8 mouse cellular contexts compared by ENCODE assay signal in genomic region chr16:64873416-64874305, GRCm38 (mm10). TPM values are rescaled to one million over a fixed set of nuclear protein-coding genes. Genes with fewer than 3 reads are reported as not detected.
DNase-seq lines count a peak whose midpoint lies in the region; ATAC-seq lines count a peak whose summit lies in the region.

No protein-coding gene starts in this region.

- no peaks in the 10 kb centered on the region for H3K36me3 ChIP-seq in hindbrain, embryonic 13.5 days

- peak overlapping the region; percentile 71 for H3K27ac ChIP-seq in hindbrain, embryonic 13.5 days

- 4% methylated on average over 29 of the region's 29 CpGs for WGBS in hindbrain, embryonic 13.5 days

- H3K4me3 ChIP-seq in hindbrain, embryonic 13.5 days = peak overlapping the region; percentile 52

- H3K4me1 ChIP-seq in hindbrain, embryonic 13.5 days (replicated peaks) = peaks cover 4% of the 10 kb centered on the region

- peak; percentile 88 for DNase-seq in Muller cell, postnatal 12 days (ENCODE audit: inconsistent ontology term)
- DNase-seq in cerebellum, adult 9-11 months = peak; percentile 30
- DNase-seq in frontal cortex, postnatal 14 days (ENCODE audit: low spot score in 2 of 2) = peak; percentile 8 to 28
- peak; percentile 19 to 22 for DNase-seq in layer of hippocampus, postnatal 25 days (ENCODE audit: extremely low spot score in 1 of 2, low spot score in 1 of 2)
- DNase-seq in lung, postnatal 25 days (ENCODE audit: low spot score) = peak; percentile 80
- peak; percentile 65 for DNase-seq in retina, adult 2 months (ENCODE audit: low read depth, low spot score)
- peak; percentile 77 for DNase-seq in thymus, postnatal 25 days

- H3K9ac ChIP-seq in hindbrain, embryonic 13.5 days = peak overlapping the region; percentile 70

- ATAC-seq in hindbrain, embryonic 13.5 days (ENCODE audit: low FRiP score) = peak; percentile 91

- H3K9me3 ChIP-seq in hindbrain, embryonic 13.5 days = no peaks in the 10 kb centered on the region

- H3K27me3 ChIP-seq in hindbrain, embryonic 13.5 days = no peaks in the 10 kb centered on the region

- H3K4me2 ChIP-seq in hindbrain, embryonic 13.5 days = peak overlapping the region; percentile 65

RNA-seq across cellular contexts. Expression of gene Cggbp1, which starts 21.9 kb away (rescaled TPM):
- polyA plus RNA-seq in hindbrain, embryonic 13.5 days (2015; fragmentation: Nextera tagmentation; extraction: Ambion mirVana) = 68.2 and 72.9 TPM in 2 replicates
- 10 to 100 TPM; 53.8 to 57.8 TPM for total RNA-seq in layer of hippocampus, postnatal 25 days (2021)

RNA-seq across cellular contexts. Expression of gene Zfp654, which starts 22.2 kb away (rescaled TPM):
- 6.1 and 6.7 TPM in 2 replicates for polyA plus RNA-seq in hindbrain, embryonic 13.5 days (2015; fragmentation: Nextera tagmentation; extraction: Ambion mirVana)
- total RNA-seq in layer of hippocampus, postnatal 25 days (2021) = 10 to 100 TPM; 14.6 to 15.3 TPM

Comparison
In these comparisons a context has a peak if more than half of its experiments do, and no peak if none do; other contexts are left out.
1. Peak in every context shown above with its lines: DNase-seq, ATAC-seq, H3K4me3 ChIP-seq and H3K27ac ChIP-seq.
2. DNase-seq: peak in every context shown above with its lines; median percentile 88 in Muller cell, postnatal 12 days; 80 in lung, postnatal 25 days; 77 in thymus, postnatal 25 days; 65 in retina, adult 2 months; 30 in cerebellum, adult 9-11 months; 20 in layer of hippocampus, postnatal 25 days; 18 in frontal cortex, postnatal 14 days.